Mouse (Mus musculus) C2C12 (cell line): ENCODE data around the gene Atp8a2.

ENCODE experiments used
- CTCF ChIP-seq: IDR thresholded peaks from one replicate; pipeline ENCODE4 v1.5.1; 2011; ENCODE audit not compliant: control insufficient read depth, insufficient read depth, insufficient read length
- MYOG ChIP-seq: IDR thresholded peaks from one replicate; pipeline ENCODE4 v1.6.1; 2011; ENCODE audit not compliant: control insufficient read depth, insufficient read length; ENCODE audit errors: extremely low read depth
- USF1 ChIP-seq: IDR thresholded peaks from one replicate; pipeline ENCODE4 v1.6.1; 2011; ENCODE audit warnings: low read depth, mild to moderate bottlenecking, control low read depth, moderate library complexity

- TF ChIP-seq CTCF (no peak), USF1 (no peak), MYOG (no peak)
Measured at GRCm38 (mm10) chr14:59656591-59656990, 540.4 kb downstream of the Atp8a2 start.
